Mouse (Mus musculus) urinary bladder, adult 2 months (tissue): ENCODE data around the gene Pik3r1. TPM values are rescaled to one million over a fixed set of nuclear protein-coding genes. Genes with fewer than 3 reads are reported as not detected.

Experiments
- DNase-seq: peaks from one replicate; pipeline ENCODE4 v3.0.0; 2022; ENCODE audit warnings: low spot score
- polyA plus RNA-seq: library from polyadenylated mRNA; depleted of rRNA; stranded (reverse); fragments of >200 nt; gene quantifications from 2 replicates; pipeline ENCODE4 v1.2.3, GENCODE M21; 2012; rRNA removed

Gene Pik3r1
- polyA plus RNA-seq: 30.9 and 49.8 TPM in 2 replicates

GRCm38 (mm10) chr13:101767809-101768629 lies at the start of gene Pik3r1:
Pik3r1 (minus strand) TSS chr13:101768217.
- DNase-seq: peak; percentile 97

DNA sequence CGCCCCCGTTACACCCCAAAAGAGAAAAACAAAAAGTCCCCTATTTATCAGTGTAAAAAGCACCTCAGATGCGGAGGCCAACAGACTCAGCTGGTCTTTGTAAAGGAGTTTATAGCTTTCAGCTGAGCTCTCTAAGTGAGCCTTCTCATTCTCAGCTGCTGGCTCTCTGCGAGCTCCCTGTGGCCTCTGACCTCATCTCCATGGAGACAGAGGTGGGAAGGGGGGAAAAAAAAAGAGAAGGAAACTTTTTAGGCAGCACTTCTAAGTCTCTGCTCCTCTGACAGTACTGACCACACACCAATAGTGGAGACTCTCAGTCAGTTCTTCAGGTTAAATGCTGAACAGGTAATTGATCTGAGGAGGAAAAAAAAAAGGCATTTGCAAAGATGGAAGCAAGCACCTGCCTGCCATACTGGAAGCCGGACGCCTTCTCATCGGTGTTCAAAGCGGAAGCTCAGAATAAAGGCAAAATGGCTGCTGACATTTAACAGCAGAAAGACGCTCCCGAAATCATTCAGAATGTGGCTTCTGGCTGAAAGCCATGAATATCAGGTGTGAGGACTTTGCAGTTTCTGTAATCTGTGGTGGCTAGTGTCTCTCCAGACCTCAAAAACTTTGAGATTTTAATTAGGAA lies 45.4 kb upstream of the Pik3r1 start:
- DNase-seq: no peak

DNA sequence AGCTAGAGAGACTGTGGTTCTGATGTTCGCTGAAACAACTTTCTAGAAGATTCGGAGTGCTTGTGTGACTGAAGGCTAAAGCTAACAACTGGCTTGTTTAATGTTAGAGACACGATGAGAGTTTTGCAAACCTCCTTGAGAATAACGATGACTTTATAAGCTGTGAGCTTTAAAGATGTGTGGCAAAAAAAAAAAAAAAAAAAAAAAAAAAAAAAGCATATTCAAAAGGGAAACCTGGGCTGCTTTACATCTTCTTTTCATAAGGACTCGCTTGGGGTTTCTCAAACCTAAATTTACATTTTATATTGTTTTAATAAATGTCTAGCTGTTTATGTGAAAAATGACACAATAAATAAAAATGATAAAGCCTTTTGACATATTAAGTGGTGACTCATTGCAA lies 44.3 kb upstream of the Pik3r1 start:
- DNase-seq: no peak

GRCm38 (mm10) chr13:101811882-101812281 lies 43.9 kb upstream of the Pik3r1 start:
- no peak for DNase-seq

- no peak for DNase-seq
Measured at GRCm38 (mm10) chr13:101810667-101811066, 42.6 kb upstream of the Pik3r1 start.

DNA sequence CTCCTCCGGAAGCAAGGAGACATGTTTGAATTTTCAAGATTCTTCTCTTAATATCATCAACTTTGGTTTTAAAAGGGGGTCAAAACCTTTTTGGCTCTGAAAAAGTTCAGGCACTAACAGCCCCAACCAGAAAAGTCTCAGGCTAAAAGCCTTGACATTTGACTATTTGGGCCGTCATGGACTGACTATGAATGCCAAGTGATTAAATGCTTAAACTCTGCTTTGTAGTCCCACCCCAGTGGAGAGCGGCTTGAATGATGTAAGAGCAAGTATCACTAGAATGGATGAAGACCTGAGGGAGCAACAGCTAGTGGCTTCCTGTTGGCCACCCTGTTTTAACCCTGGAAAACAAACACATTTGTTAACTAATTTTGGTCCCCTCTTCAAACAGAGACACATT lies 41.8 kb upstream of the Pik3r1 start:
- DNase-seq: no peak

- DNase-seq: no peak
Measured at GRCm38 (mm10) chr13:101805559-101806091, 37.6 kb upstream of the Pik3r1 start.

- peak; percentile 39 for DNase-seq
Measured at GRCm38 (mm10) chr13:101801372-101802186, 33.6 kb upstream of the Pik3r1 start.

- DNase-seq: no peak
Measured at GRCm38 (mm10) chr13:101800833-101801371, 32.9 kb upstream of the Pik3r1 start.

DNA sequence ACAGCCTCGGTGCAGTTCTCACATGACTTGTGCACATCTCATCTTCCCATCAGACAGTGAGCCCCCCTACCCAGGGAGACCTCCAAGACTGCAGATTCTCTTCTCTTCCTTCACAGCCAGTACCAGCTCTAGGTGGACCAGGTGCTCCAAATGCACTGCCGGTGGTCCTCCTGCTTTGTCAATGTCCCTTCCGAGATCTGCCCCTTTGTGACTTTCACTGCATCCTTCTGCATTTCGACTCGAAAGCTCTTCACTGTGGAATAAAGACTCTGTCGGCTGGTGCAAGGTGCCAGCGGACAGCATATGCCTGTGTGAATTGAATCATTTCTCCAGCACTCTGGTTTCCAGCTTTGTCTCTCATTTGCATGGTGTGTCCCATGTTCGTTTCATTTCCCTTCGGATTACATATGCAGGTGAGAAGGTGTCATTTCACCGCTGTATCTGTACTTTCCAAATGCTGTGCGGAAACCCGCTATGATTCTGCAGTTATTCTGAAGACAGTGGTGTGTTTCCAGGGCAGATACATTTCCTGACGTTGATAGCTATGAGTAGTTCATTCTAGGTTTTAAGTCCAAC lies 32.1 kb upstream of the Pik3r1 start:
- DNase-seq: no peak

DNA sequence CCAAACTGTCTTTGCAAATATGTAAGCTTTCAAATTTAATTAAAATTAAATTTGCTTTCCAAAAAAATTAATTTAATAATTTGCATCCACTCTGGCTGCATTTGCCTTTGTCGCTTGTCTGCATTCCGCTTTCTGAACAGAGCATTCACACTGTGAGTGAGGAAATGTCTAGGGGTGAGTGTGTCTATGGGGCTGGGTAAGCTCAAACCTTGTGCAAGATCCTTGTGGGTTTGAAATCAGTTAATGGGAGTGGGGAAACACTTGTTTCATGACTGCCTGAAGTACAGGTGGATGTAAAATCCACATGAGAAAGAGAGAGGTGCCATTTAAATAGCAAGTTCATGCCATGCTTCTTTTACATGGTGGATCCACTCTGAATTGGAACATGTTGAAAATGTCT lies 31.3 kb upstream of the Pik3r1 start:
- DNase-seq: no peak

GRCm38 (mm10) chr13:101798522-101798921 lies 30.5 kb upstream of the Pik3r1 start:
- no peak for DNase-seq

- DNase-seq: no peak
Measured at GRCm38 (mm10) chr13:101796983-101797382, 29.0 kb upstream of the Pik3r1 start.

DNA sequence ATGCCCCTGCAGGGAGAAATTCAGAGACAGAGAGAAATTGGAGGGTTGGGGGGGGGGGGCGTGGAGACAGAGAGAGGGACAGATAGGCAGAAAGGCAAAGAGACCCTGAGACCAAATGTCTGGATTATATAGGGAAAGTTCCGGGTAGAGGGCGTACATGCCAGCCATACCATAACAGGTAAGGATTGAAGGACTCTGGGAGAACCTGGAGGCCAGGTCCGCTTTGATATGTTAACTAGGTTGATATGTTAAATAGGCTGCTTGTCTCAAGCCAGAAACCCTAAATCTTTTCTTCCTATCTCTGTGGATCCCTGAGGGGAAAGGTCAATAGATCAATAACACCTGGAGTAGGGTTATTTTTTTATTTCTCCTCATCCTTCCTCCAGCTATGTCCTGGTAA lies 17.7 kb upstream of the Pik3r1 start:
- DNase-seq: no peak

DNA sequence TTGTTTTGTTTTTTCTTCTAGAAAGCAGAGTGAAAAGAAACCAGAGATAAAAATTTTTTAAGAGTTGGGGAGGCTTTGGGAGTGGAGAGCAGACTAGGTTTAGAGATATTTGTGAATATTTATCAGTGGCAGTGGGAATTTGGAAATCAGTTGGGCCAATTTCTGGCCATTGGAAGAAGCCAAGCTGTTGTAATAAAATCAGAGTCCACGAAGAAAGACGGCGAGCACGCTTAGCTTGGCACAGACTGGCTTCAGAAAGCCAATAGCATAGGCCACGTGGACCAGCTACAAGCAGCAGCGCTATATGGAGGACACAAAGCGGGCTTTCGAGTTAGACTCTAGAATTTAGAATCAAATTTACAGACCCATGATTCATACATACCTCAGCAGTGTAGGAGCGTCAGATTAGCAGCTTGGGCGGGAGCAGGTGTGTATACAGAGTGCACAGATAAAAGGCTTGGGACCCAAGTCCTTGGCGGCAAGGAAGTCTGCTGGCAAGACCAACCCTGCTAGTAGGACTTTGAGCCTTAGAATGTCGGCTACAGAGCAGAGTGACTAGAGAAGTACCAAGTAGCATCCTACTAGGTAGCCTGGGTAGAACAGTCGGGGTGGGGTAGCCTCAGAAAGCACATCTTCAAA lies 16.8 kb upstream of the Pik3r1 start:
- DNase-seq: no peak

- no peak for DNase-seq
Measured at GRCm38 (mm10) chr13:101779011-101779410, 11.0 kb upstream of the Pik3r1 start.

DNA sequence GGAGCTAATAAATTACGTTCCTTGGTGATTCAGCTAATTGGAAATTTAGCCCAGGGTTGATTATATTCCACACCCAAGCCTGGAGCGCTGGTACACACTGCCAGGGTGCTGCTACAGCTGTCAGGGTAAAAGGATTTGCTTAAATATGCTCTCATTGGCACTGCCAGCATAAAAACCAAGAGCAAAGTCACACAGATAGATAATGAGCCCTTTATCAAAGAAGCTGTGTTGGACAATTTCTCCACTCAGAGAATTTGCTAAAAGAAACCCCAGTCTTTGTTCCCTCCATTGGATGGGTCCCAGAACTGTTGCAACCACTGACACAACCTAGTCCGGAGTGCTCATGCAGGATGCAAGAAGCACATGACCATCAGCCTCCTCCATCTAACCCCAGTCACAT lies 9.8 kb upstream of the Pik3r1 start:
- DNase-seq: no peak

GRCm38 (mm10) chr13:101771071-101771470 lies 3.1 kb upstream of the Pik3r1 start:
- DNase-seq: no peak

DNA sequence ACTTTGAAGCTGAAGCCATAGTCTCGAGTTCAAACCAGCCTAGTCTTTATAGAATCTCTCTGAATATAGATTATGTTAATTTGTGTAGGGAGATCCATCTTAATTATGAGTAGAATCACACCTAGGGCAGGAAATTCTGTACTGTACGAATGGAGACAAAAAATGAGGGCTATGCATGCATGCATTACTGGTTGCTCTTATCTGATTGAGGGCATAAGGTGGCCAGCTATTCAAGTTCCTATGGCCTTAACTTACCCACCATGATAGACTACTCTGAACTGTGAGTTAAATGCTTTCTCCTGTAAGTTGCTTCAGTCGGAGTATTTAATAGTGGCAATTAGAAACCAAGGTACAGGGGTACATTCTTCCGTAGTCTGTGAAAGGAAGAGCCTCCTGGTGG lies 1.9 kb upstream of the Pik3r1 start:
- no peak for DNase-seq

DNA sequence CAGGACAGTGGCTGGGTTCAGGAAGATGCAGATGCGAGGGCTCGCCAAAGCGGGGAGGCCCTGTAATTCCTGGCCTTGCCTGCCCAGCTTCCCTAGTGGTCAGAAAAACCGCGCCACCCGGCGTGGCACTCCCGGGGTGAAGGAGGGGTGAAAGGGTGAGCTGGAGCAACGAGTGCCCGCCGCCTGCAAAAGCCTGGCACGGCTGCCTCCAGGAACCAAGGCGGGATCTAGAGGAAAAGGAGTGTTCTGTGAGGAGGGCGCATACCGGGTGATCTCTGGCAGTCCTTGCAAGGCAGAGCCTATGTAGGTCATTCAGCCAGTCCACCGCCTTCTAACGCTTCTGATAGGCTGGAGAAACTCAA lies 594 bp upstream of the Pik3r1 start:
- DNase-seq: peak; percentile 75
